Mouse (Mus musculus) limb, embryonic 13.5 days (tissue): Measurements from ENCODE around the gene Gcsh. TPM values are rescaled to one million over a fixed set of nuclear protein-coding genes. Genes with fewer than 3 reads are reported as not detected.
A peak's percentile ranks its signal among the peaks of the same experiment; 100 is the strongest.

Source experiments
- ATAC-seq: fragments of 200-750 bp; cut with Nextera tagmentation; 2 replicates; pipeline ENCODE4 v1.8.0; 2017; ENCODE audit warnings: low read depth, moderate number of reproducible peaks, moderate TSS enrichment; ENCODE audit not compliant: low FRiP score
- H3K27ac ChIP-seq: fragments of 300-500 bp; sonication (generic); 2 replicates; pipeline ENCODE4 v1.5.1; 2015; ENCODE audit warnings: inconsistent platforms, mild to moderate bottlenecking, moderate library complexity
- H3K27me3 ChIP-seq: fragments of 300-500 bp; sonication (generic); 2 replicates; pipeline ENCODE4 v1.6.1; 2015; ENCODE audit warnings: mild to moderate bottlenecking, inconsistent platforms
- H3K36me3 ChIP-seq: fragments of 300-500 bp; sonication (generic); 2 replicates; pipeline ENCODE4 v1.6.1; 2015; ENCODE audit warnings: inconsistent platforms, mild to moderate bottlenecking, moderate library complexity
- H3K4me1 ChIP-seq: fragments of 300-500 bp; sonication (generic); 2 replicates; pipeline ENCODE4 v1.6.1; 2015; ENCODE audit warnings: inconsistent platforms
- H3K4me2 ChIP-seq: fragments of 300-500 bp; sonication (generic); replicated peaks from 2 replicates; pipeline ENCODE4 v1.6.1; 2015; ENCODE audit warnings: inconsistent platforms, mild to moderate bottlenecking, moderate library complexity
- H3K4me3 ChIP-seq: fragments of 300-500 bp; sonication (generic); 2 replicates; pipeline ENCODE4 v1.5.1; 2015; ENCODE audit warnings: moderate library complexity, mild to moderate bottlenecking, inconsistent platforms
- H3K9ac ChIP-seq: fragments of 300-500 bp; sonication (generic); 2 replicates; pipeline ENCODE4 v1.6.1; 2015; ENCODE audit warnings: mild to moderate bottlenecking, inconsistent platforms
- H3K9me3 ChIP-seq: fragments of 300-500 bp; sonication (generic); 2 replicates; pipeline ENCODE4 v1.6.1; 2016; ENCODE audit warnings: inconsistent platforms
- WGBS: fragments of 180-500 bp; shearing (Covaris S2); methylation state at CpG from one replicate; pipeline ENCODE4 v1.1.7; 2015; 5-methylcytosine and 5-hydroxymethylcytosine counted together
- polyA plus RNA-seq: library from polyadenylated mRNA; unstranded; fragments of >200 nt; fragmentation: Nextera tagmentation; extraction: Ambion mirVana; gene quantifications from 2 replicates; pipeline ENCODE4 v1.2.1, GENCODE M21; 2015

The Gcsh gene
- polyA plus RNA-seq, 1 experiment from 2014 or later = 124 TPM

GRCm38 (mm10) chr8:116943161-116943554 is 50.2 kb downstream of the Gcsh start, which contains the start of gene Atmin:
Gene Atmin, plus strand, starts transcription at chr8:116943393.
- H3K36me3 ChIP-seq = peaks cover 19% of the 10 kb centered on the region
- WGBS = under 1% methylated on average over 38 of the region's 46 CpGs
- H3K9ac ChIP-seq = peak within 1 kb of the TSS; percentile 89
- H3K4me1 ChIP-seq = peaks cover 20% of the 10 kb centered on the region
- ATAC-seq = peak; percentile 85
- H3K9me3 ChIP-seq = no peaks in the 10 kb centered on the region
- peak within 1 kb of the TSS; percentile 55; the same call in 1 of the 2 replicates for H3K27ac ChIP-seq
- H3K27me3 ChIP-seq = no peaks in the 10 kb centered on the region
- peak within 1 kb of the TSS; percentile 97 for H3K4me2 ChIP-seq
- peak within 1 kb of the TSS; percentile 95 for H3K4me3 ChIP-seq

- no peaks in the 10 kb centered on the region for H3K9me3 ChIP-seq
- no peak overlapping the region for H3K4me3 ChIP-seq
- no peaks in the 10 kb centered on the region for H3K27me3 ChIP-seq
- H3K36me3 ChIP-seq = peaks cover 23% of the 10 kb centered on the region
- H3K9ac ChIP-seq = no peak overlapping the region
- ATAC-seq = no peak
- peak overlapping the region; percentile 97 for H3K4me2 ChIP-seq
- peaks cover 20% of the 10 kb centered on the region for H3K4me1 ChIP-seq
- WGBS = 78% methylated on average over 12 of the region's 12 CpGs
- no peak overlapping the region for H3K27ac ChIP-seq
These were observed 50.9 kb downstream of the Gcsh start for GRCm38 (mm10) chr8:116942284-116943058.

GRCm38 (mm10) chr8:116935506-116935905 is 57.8 kb downstream of the Gcsh start:
- H3K9ac ChIP-seq = no peak overlapping the region
- no peaks in the 10 kb centered on the region for H3K9me3 ChIP-seq
- ATAC-seq = no peak
- no peak overlapping the region for H3K27ac ChIP-seq
- H3K36me3 ChIP-seq = peaks cover 73% of the 10 kb centered on the region
- WGBS = 87% methylated on average over 6 of the region's 6 CpGs
- no peak overlapping the region for H3K4me3 ChIP-seq
- H3K4me1 ChIP-seq = no peaks in the 10 kb centered on the region
- no peak overlapping the region for H3K4me2 ChIP-seq
- H3K27me3 ChIP-seq = no peaks in the 10 kb centered on the region

- Histone ChIP-seq H3K4me1 (no peaks in the 10 kb centered on the region), H3K27ac (no peak overlapping the region), H3K36me3 (peaks cover 74% of the 10 kb centered on the region), H3K4me2 (no peak overlapping the region), H3K9ac (no peak overlapping the region), H3K9me3 (no peaks in the 10 kb centered on the region), H3K4me3 (no peak overlapping the region), H3K27me3 (no peaks in the 10 kb centered on the region)
- no peak for ATAC-seq
- 92% methylated on average over 4 of the region's 4 CpGs for WGBS
These were observed 58.4 kb downstream of the Gcsh start for GRCm38 (mm10) chr8:116934976-116935375.

Other genes starting within 250 kb of the Gcsh start
- 74.5 and 75.4 TPM in 2 replicates for gene Cmc2, start 72.1 kb downstream of the Gcsh start, polyA plus RNA-seq
- 40.2 and 41.5 TPM in 2 replicates for gene Cenpn, start 71.8 kb downstream of the Gcsh start, polyA plus RNA-seq
- gene Atmin, start 50.1 kb downstream of the Gcsh start, polyA plus RNA-seq = 9.4 and 9.5 TPM in 2 replicates
- 2.0 and 2.6 TPM in 2 replicates for gene 1700030J22Rik, start 14.6 kb downstream of the Gcsh start, polyA plus RNA-seq
- 0.06 TPM in 1 of 2 replicates, not detected in the other for gene Pkd1l2, start 88.9 kb upstream of the Gcsh start, polyA plus RNA-seq
- 0.60 and 0.70 TPM in 2 replicates for gene Bco1, start 102.3 kb upstream of the Gcsh start, polyA plus RNA-seq
- 2.7 and 2.8 TPM in 2 replicates for gene Gan, start 164.6 kb upstream of the Gcsh start, polyA plus RNA-seq